Mouse (Mus musculus): Measurements from ENCODE around the gene Aknad1. TPM values are rescaled to one million over a fixed set of nuclear protein-coding genes. Genes with fewer than 3 reads are reported as not detected.

The Aknad1 gene
- total and polyA plus RNA-seq, 2 experiments from 2014 or later = not detected

DNA sequence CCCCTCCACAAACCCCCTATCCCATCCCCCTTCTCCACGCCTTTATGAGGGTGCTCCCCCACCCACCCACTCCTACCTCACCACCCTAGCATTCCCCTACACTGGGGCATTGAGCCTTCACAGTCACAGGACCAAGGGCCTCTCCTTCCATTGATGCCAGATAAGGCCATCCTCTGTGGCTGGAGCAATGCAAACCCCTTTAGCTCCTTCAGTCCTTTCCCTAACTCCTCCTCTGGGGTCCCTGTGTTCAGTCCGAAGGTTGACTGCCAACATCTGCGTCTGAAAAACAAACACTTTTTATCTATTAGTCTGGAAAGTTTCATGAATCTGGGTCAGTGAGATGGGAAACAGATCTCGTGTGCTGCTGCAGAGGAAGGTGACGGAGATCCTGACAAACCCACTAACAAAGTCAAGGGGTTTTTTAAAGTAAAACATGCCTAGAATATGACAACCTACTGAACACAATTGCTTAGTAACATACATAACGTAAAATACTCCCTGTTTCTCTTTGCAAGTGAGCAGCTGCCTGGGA is 43.0 kb downstream of the Aknad1 start:
- H3K4me1 ChIP-seq (ENCODE audit: insufficient read depth) = peaks cover 11% of the 10 kb centered on the region
- DNase-seq = no peak
- no peak overlapping the region for H3K9ac ChIP-seq
- no peak overlapping the region for H3K27ac ChIP-seq (ENCODE audit: low read depth, low read length)
- H3K36me3 ChIP-seq (ENCODE audit: insufficient read depth) = no peaks in the 10 kb centered on the region
- WGBS = 78% methylated on average over 6 of the region's 6 CpGs
- no peak overlapping the region for H3K4me3 ChIP-seq (ENCODE audit: low read depth, low read length)
- H3K9me3 ChIP-seq (ENCODE audit: low read length) = no peaks in the 10 kb centered on the region
- TF ChIP-seq CTCF (IDR thresholded peaks at IDR 0.05; ENCODE audit: low read depth) = no peak
- no peaks in the 10 kb centered on the region for H3K27me3 ChIP-seq (ENCODE audit: insufficient read depth, low read length)
- ATAC-seq = no peak
- no peak overlapping the region for H3K4me2 ChIP-seq (ENCODE audit: low read depth)

GRCm38 (mm10) chr3:108786520-108786919 is 47.1 kb downstream of the Aknad1 start:
- 65% methylated on average over 6 of the region's 6 CpGs for WGBS
- H3K9ac ChIP-seq = no peak overlapping the region
- ATAC-seq = no peak
- DNase-seq = no peak
- peaks cover 4% of the 10 kb centered on the region for H3K4me1 ChIP-seq (ENCODE audit: insufficient read depth)
- no peak overlapping the region for H3K4me3 ChIP-seq (ENCODE audit: low read depth, low read length)
- H3K9me3 ChIP-seq (ENCODE audit: low read length) = no peaks in the 10 kb centered on the region
- no peak overlapping the region for H3K27ac ChIP-seq (ENCODE audit: low read depth, low read length)
- H3K4me2 ChIP-seq (ENCODE audit: low read depth) = no peak overlapping the region
- H3K36me3 ChIP-seq (ENCODE audit: insufficient read depth) = no peaks in the 10 kb centered on the region
- no peaks in the 10 kb centered on the region for H3K27me3 ChIP-seq (ENCODE audit: insufficient read depth, low read length)
- no peak for TF ChIP-seq CTCF (IDR thresholded peaks at IDR 0.05; ENCODE audit: low read depth)

GRCm38 (mm10) chr3:108787754-108788454 is 48.4 kb downstream of the Aknad1 start:
- Histone ChIP-seq H3K9ac (no peak overlapping the region), H3K36me3 (ENCODE audit: insufficient read depth) (no peaks in the 10 kb centered on the region), H3K27me3 (ENCODE audit: insufficient read depth, low read length) (no peaks in the 10 kb centered on the region), H3K27ac (ENCODE audit: low read depth, low read length) (no peak overlapping the region), H3K4me2 (ENCODE audit: low read depth) (no peak overlapping the region), H3K9me3 (ENCODE audit: low read length) (no peaks in the 10 kb centered on the region), H3K4me1 (ENCODE audit: insufficient read depth) (0 out of 2 replicates have a peak, but pooled peaks cover 2% of the 10 kb centered on the region), H3K4me3 (ENCODE audit: low read depth, low read length) (no peak overlapping the region)
- DNase-seq (no peak), ATAC-seq (no peak)
- WGBS = 78% methylated on average over 12 of the region's 12 CpGs
- TF ChIP-seq CTCF (IDR thresholded peaks at IDR 0.05; ENCODE audit: low read depth) = no peak

DNA sequence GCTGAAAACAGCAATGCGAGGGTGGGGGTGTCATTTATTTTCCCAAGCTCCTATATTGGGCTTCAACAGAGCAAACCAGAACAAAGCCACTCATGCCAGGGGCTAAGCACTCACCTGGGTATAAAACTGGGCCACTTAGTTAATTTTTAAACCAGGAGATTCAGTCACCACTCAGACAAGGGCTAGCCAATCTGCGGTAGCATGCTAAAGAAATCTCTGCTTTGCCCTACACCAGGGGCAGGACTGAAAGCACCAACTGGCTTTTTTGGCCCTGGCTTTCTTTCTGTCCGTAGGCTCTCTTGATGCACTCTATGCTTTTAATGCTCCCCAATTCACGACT is 49.0 kb downstream of the Aknad1 start:
- no peaks in the 10 kb centered on the region for H3K36me3 ChIP-seq (ENCODE audit: insufficient read depth)
- ATAC-seq = no peak
- TF ChIP-seq CTCF (IDR thresholded peaks at IDR 0.05; ENCODE audit: low read depth) = no peak

DNA sequence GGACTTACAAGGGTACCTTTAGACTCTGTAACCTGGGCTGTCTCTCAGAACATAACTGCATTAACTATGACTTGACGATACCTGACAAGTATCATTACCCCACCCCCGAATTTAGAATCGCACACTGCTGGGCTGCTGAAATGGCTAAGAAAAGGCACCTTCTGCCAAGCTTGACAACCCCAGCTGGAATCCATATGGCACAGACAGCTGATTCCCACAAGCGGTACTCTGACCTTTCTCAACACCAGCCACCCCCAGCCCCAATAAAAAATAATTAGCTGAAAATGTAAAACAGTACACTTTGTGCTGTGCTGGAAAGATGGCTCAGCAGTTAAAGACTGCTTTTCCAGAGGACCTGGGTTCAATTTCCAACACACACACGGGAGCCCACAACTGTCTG is 49.8 kb downstream of the Aknad1 start:
- whole genome bisulfite sequencing = 64% methylated on average over 5 of the region's 5 CpGs
- 0 out of 2 replicates have a peak, but pooled peaks cover 2% of the 10 kb centered on the region for H3K4me1 ChIP-seq (ENCODE audit: insufficient read depth)
- H3K27ac ChIP-seq (ENCODE audit: low read depth, low read length) = no peak overlapping the region
- no peaks in the 10 kb centered on the region for H3K27me3 ChIP-seq (ENCODE audit: insufficient read depth, low read length)
- H3K9me3 ChIP-seq (ENCODE audit: low read length) = no peaks in the 10 kb centered on the region
- TF ChIP-seq CTCF (IDR thresholded peaks at IDR 0.05; ENCODE audit: low read depth) = no peak
- H3K4me2 ChIP-seq (ENCODE audit: low read depth) = no peak overlapping the region
- no peak for DNase-seq
- H3K36me3 ChIP-seq (ENCODE audit: insufficient read depth) = no peaks in the 10 kb centered on the region
- no peak for ATAC-seq
- H3K4me3 ChIP-seq (ENCODE audit: low read depth, low read length) = no peak overlapping the region
- H3K9ac ChIP-seq = no peak overlapping the region

More for the DNA sequence above, 49.0 kb downstream of the Aknad1 start:
- Histone ChIP-seq H3K27ac (ENCODE audit: low read depth, low read length) (no peak overlapping the region), H3K4me3 (ENCODE audit: low read depth, low read length) (no peak overlapping the region), H3K4me1 (ENCODE audit: insufficient read depth) (0 out of 2 replicates have a peak, but pooled peaks cover 2% of the 10 kb centered on the region), H3K9ac (no peak overlapping the region), H3K4me2 (ENCODE audit: low read depth) (no peak overlapping the region), H3K27me3 (ENCODE audit: insufficient read depth, low read length) (no peaks in the 10 kb centered on the region), H3K9me3 (ENCODE audit: low read length) (no peaks in the 10 kb centered on the region)
- DNase-seq = no peak
- 88% methylated on average over 4 of the region's 4 CpGs for WGBS

GRCm38 (mm10) chr3:108790499-108790898 is 51.0 kb downstream of the Aknad1 start:
- H3K4me2 ChIP-seq (ENCODE audit: low read depth) = no peak overlapping the region
- WGBS = 84% methylated on average over 3 of the region's 3 CpGs
- no peak for ATAC-seq
- H3K4me1 ChIP-seq (ENCODE audit: insufficient read depth) = 0 out of 2 replicates have a peak, but pooled peaks cover 2% of the 10 kb centered on the region
- no peak overlapping the region for H3K4me3 ChIP-seq (ENCODE audit: low read depth, low read length)
- H3K9me3 ChIP-seq (ENCODE audit: low read length) = no peaks in the 10 kb centered on the region
- no peak for DNase-seq
- no peaks in the 10 kb centered on the region for H3K27me3 ChIP-seq (ENCODE audit: insufficient read depth, low read length)
- no peak for TF ChIP-seq CTCF (IDR thresholded peaks at IDR 0.05; ENCODE audit: low read depth)
- H3K27ac ChIP-seq (ENCODE audit: low read depth, low read length) = no peak overlapping the region
- no peak overlapping the region for H3K9ac ChIP-seq
- no peaks in the 10 kb centered on the region for H3K36me3 ChIP-seq (ENCODE audit: insufficient read depth)

GRCm38 (mm10) chr3:108791054-108791706 is 51.7 kb downstream of the Aknad1 start:
- Histone ChIP-seq H3K4me1 (ENCODE audit: insufficient read depth) (0 out of 2 replicates have a peak, but pooled peaks cover 2% of the 10 kb centered on the region), H3K36me3 (ENCODE audit: insufficient read depth) (no peaks in the 10 kb centered on the region), H3K27ac (ENCODE audit: low read depth, low read length) (no peak overlapping the region), H3K4me3 (ENCODE audit: low read depth, low read length) (no peak overlapping the region), H3K27me3 (ENCODE audit: insufficient read depth, low read length) (no peaks in the 10 kb centered on the region), H3K4me2 (ENCODE audit: low read depth) (no peak overlapping the region), H3K9me3 (ENCODE audit: low read length) (no peaks in the 10 kb centered on the region), H3K9ac (no peak overlapping the region)
- 72% methylated on average over 7 of the region's 7 CpGs for WGBS
- ATAC-seq (peak; percentile 54), DNase-seq (peak; percentile 9)
- no peak for TF ChIP-seq CTCF (IDR thresholded peaks at IDR 0.05; ENCODE audit: low read depth)

Data from forebrain, postnatal 0 days (tissue).